Mouse (Mus musculus) neural tube, embryonic 10.5 days (tissue): ENCODE results near the gene Spn.
"Not testable (repeated sequence)": the region's sequence is repeated elsewhere in the genome, so short reads cannot be mapped to it uniquely, and the experiment has no call there.

ENCODE experiments used
- DNase-seq: peaks from one replicate; pipeline ENCODE4 v3.0.0-alpha.2; 2017; ENCODE audit warnings: low spot score; ENCODE audit errors: extremely low spot score

The Spn gene

DNA sequence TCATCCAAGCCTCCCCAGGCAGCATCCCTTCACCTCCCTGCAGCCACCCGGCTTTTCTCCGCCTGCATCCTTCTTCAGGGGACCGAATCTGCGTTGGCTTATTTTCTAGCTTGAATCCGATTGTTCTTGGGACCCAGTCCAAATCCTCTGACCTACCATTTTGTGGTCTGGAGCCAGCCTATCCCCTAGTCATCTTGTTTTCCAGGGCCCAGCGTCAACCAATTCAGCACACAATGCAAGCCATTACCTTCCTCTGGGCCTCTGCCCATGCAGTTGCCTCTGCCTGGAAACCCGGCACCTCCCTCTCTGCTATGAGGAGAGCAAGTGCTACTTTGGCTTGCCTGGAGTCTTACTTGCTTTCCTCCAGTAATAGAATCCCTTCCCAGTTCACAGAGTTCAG, 32.1 kb downstream of the Spn start:
- DNase-seq: no peak

DNA sequence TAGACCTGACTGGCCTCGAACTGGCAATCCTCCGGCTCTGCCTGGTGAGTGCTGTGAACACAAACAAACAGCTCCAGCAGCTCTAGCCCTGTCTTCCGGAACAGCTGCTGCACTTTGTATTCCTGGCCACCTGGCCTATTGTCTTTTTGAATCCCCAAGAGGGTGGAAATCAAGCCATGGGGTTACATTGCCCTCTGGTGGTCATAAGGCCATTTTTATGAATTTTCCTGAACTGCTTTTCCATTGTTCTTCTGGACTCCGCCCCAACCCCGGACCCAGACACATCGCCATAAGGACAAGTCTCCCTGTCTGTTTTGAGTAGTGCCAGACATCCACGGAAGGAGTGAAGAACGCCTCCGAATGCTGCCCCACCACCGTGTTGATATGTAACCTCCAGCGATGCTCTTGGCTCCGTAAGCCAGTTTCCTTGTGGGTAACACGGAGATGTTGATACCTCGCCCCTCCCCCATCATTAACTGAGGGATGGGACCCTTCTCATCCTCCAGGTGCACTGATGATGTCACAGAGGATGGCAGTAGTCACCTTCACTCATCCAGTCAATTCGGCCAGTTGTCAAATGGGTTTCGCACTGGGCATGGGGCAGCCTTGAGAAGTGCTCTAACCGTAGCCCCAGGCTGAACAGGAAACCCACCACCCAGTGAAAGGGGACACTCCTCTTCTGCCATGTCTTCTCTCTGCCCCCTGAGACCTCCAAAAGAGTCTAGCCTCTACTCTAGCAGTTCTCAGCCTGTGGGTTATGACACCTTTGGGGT, 32.9 kb downstream of the Spn start:
- DNase-seq: peak; percentile 87

- no peak for DNase-seq
Measured at GRCm38 (mm10) chr7:127103960-127104359, 33.7 kb downstream of the Spn start.

DNA sequence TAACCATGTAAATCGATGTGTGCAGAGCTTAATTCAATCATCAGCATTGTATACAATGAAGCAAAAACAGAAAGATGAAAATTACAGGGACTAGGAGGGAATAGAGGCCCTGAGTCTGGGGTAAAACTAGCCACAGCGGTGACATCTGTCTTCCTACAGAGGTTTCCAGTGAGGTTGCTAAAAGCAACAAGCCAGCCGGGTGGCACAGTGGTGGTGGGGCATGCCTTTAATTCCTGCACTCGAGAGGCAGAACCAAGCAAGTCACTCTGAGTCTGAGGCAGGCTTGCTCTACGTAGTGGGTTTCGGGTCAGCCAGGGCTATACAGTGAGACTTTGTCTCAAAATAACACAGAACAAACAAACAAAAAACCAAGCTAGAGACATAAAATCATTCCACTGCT, 35.5 kb downstream of the Spn start:
- no peak for DNase-seq

DNA sequence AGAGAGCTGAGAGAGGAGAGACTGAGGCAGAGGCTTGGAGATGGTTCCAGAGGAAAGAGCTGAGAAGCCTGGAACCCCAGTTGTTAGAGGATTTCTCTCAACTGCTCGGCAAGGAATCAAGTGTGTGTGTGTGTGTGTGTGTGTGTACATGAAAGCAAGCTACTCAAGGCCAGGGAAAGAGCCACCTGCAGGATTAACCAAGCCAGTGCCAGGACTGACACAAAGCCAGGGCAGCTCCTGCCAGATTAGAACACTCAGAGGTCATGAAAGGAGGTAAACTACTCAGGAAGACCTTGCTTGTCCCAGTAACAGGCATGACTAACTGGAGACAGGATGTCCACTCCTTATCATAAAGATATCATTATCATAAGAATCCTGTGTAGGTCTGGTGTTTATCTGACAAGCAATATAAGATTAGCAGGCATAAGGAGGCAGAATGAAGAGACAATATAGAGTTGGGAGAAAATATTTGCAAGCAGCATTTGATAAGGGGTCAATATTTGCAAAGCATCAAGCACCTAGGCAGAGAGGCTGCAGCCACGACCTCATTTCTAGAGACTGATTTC, 36.1 kb downstream of the Spn start:
- no peak for DNase-seq

DNA sequence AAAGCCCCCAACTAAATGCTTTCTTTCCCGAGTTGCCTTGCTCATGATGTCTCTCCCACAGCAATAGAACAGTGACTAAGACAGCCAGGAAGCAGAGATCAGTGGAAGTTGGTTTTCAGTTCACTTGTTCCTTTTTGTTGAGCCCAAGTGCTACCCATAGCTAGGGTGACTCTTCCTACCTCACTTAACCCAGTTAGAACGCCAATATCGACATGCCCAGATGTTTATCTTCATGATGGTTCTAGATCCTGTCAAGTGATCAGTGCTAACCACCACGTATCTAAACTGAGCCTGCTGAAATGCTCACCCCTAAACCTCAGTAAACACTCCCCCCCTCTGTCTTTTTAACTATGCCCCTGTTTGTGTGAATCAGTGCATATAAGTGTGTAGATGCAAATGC, 38.1 kb downstream of the Spn start:
- DNase-seq: no peak

- no peak for DNase-seq
Measured at GRCm38 (mm10) chr7:127098950-127099349, 38.7 kb downstream of the Spn start.

- no peak for DNase-seq
Measured at GRCm38 (mm10) chr7:127098521-127098920, 39.1 kb downstream of the Spn start.

DNA sequence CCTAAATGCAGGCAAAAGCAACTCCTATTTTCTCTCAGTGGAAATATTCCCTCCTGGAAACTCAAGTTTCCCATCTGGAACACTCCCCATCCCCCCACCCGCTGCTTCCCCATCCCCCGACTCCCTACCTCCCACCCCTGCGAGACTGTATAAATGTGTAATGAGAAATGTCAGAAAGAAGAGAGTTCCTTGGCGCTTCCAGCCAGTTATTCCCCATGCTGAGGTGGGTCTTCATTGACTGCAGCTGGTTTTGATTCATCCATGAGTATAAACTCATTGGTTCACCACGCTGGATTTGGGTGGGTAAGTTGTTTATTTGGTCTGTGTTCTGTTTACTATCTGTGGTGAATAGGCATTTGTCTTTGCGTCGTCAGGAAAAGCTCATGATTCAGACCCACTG, 41.2 kb downstream of the Spn start:
- DNase-seq: no peak

DNA sequence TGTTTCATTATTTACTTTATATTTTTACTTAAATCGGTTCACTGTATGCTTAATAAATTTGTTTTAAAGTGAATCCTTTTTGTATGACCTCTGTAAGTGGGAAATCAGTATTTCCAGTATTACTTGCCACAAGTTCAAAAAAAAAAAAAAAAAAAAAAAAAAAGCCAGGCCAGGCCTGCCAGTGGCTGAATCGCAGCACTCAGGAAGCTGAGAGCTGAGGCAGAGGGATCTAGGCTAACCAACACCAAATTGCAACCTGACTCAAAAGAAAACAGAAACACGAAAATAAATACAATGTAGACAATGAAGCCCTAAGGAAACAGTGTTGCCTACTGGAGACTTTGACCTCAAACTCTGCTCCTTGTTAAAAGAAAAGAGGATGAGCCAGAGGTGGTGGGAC, 43.7 kb downstream of the Spn start:
- no peak for DNase-seq

- no peak for DNase-seq
Measured at GRCm38 (mm10) chr7:127091114-127091896, 46.3 kb downstream of the Spn start, which contains the start of gene AI467606. Gene AI467606 (plus strand): TSS chr7:127091359.

- DNase-seq: no peak
Measured at GRCm38 (mm10) chr7:127090154-127091113, 47.2 kb downstream of the Spn start.

DNA sequence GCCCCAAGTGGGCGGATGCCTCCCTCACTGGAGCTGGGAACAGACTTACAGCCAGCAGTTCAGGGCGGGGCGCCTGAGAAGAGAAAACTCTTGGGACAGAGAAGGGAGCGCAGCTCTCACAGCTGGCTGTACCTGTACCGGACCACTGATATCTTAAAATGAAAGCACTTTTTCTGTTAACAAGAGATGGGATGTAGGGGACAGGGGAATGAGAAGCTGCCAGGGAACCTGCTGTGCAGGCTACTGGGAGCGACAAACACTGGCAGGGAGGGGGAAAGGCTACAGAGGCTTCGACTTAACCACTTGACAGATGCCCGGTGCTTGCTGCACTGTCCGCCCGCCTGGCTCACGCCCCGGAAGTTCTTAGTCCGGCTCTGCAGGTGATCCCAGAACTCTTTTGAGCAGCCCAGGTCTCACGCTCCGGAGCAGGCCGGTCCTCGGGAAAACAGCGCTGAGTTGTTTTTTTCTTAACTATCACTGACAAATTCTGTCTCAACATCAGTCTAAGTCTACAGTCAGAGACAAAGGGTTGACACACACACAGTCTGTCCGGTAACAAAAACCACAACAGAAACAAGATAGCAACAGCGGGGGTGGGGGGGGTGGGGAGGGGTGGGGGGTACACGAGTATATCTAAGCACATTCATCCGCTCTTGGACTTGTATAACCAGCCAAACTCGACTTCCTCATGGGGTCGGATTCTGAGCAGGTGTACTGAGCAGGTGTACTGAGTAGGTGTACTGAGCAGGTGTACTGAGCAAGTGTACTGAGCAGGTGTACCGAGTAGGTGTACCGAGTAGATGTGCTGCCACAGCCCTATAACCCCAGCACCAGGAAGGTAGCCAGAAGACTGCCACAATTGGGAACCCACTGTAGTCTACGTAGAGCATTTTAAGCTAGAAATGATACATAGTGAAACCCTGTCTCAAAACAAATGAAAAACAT, 48.5 kb downstream of the Spn start:
- DNase-seq: no peak

GRCm38 (mm10) chr7:127088083-127088482, 49.5 kb downstream of the Spn start:
- DNase-seq: no peak

GRCm38 (mm10) chr7:127087278-127088010, 50.2 kb downstream of the Spn start, which contains the start of gene Zg16:
Gene Zg16 (minus strand): TSS chr7:127087328.
- DNase-seq: not testable (repeated sequence)

- DNase-seq: not testable (repeated sequence)
Measured at GRCm38 (mm10) chr7:127085751-127086150, 51.9 kb downstream of the Spn start.

DNA sequence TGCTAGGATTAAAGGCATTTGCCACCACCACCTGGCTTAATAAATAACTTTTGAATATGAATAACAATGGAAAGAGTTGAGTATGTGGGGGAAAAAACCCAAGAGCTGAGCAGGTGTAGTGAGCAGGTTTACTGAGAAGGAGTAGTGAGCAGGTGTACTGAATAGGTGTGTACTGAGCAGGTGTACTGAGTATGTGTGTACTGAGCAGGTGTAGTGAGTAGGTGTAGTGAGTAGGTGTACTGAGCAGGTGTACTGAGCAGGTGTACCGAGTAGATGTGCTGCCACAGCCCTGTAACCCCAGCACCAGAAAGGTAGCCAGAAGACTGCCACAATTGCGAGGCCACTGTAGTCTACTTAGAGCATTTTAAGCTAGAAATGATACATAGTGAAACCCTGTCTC, 52.8 kb downstream of the Spn start:
- no peak for DNase-seq

DNA sequence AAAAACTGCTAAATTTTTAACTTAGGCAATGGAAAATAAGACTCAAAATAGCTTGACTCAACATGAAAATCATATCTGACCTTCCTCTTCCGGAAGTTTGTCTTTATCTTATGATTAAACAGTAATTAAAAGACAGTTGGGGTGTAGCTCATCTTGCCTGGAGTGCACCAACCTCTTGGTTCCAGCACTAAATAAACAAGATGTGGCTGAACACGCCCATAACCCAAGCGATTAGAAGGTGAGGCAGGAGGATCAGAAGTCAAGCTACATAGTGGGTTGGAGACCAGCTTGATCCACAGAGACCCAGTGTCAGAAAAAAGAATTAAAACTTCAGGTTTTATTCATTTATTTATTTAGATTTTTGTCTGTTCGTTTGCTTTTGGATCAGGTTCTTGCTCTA, 53.9 kb downstream of the Spn start:
- DNase-seq: no peak

DNA sequence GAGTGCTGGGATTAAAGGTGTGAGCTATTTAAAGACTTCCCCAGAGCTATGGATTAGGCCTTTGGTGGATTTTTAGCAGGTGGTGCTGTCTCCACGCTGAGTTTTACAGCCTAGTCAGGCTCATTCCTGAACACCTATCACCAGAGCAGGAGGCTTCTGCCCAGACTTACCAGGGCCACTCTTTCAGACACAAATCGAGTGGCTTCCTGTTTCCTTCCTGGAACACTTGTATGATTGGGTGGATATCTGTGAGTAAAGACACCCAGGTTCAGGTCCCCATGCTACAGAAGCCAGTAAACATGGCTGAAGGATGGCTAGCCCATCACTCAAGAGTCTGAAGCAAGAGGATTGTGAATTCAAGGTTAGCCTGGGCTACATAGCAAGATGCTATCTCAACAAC, 54.6 kb downstream of the Spn start:
- DNase-seq: no peak
